Mouse (Mus musculus): ENCODE measurements around the gene Adarb2. TPM values are rescaled to one million over a fixed set of nuclear protein-coding genes. Genes with fewer than 3 reads are reported as not detected.

Gene Adarb2
- polyA plus RNA-seq, 1 experiment from 2014 or later = 0.18 TPM

GRCm38 (mm10) chr13:8487756-8488434 lies 285.2 kb downstream of the Adarb2 start:
- no peak for DNase-seq (ENCODE audit: low spot score)

GRCm38 (mm10) chr13:8493363-8493762 lies 290.7 kb downstream of the Adarb2 start:
- Histone ChIP-seq H3K36me3 (ENCODE audit: control insufficient read depth, insufficient read depth, low read length) (no peaks in the 10 kb centered on the region), H3K4me1 (replicated peaks; ENCODE audit: control insufficient read depth, insufficient read depth) (no peaks in the 10 kb centered on the region), H3K9ac (ENCODE audit: low read length) (no peak overlapping the region), H3K4me3 (ENCODE audit: low read depth, low read length) (no peak overlapping the region), H3K4me2 (replicated peaks; ENCODE audit: low read depth) (no peak overlapping the region), H3K27ac (replicated peaks) (no peak overlapping the region), H3K9me3 (ENCODE audit: control insufficient read depth, low read length) (no peaks in the 10 kb centered on the region), H3K27me3 (ENCODE audit: control insufficient read depth, insufficient read depth, low read length) (no peaks in the 10 kb centered on the region)
- 75% methylated on average over 5 of the region's 5 CpGs for WGBS
- DNase-seq (ENCODE audit: low spot score) = no peak
- TF ChIP-seq CTCF (IDR thresholded peaks at IDR 0.05; ENCODE audit: low read depth) (no peak), EP300 (optimal IDR thresholded peaks at IDR 0.05) (no peak)
- ATAC-seq (ENCODE audit: low FRiP score, low TSS enrichment) = no peak

More at GRCm38 (mm10) chr13:8487756-8488434, 285.2 kb downstream of the Adarb2 start:
- ATAC-seq (ENCODE audit: low FRiP score, low TSS enrichment) = no peak
- H3K4me1 ChIP-seq (replicated peaks; ENCODE audit: control insufficient read depth, insufficient read depth) = no peaks in the 10 kb centered on the region
- no peaks in the 10 kb centered on the region for H3K27me3 ChIP-seq (ENCODE audit: control insufficient read depth, insufficient read depth, low read length)
- WGBS = 59% methylated on average over 5 of the region's 5 CpGs
- H3K4me3 ChIP-seq (ENCODE audit: low read depth, low read length) = no peak overlapping the region
- no peak overlapping the region for H3K4me2 ChIP-seq (replicated peaks; ENCODE audit: low read depth)
- TF ChIP-seq CTCF (IDR thresholded peaks at IDR 0.05; ENCODE audit: low read depth) (no peak), EP300 (optimal IDR thresholded peaks at IDR 0.05) (no peak)
- no peak overlapping the region for H3K27ac ChIP-seq (replicated peaks)
- no peaks in the 10 kb centered on the region for H3K36me3 ChIP-seq (ENCODE audit: control insufficient read depth, insufficient read depth, low read length)
- no peak overlapping the region for H3K9ac ChIP-seq (ENCODE audit: low read length)
- H3K9me3 ChIP-seq (ENCODE audit: control insufficient read depth, low read length) = no peaks in the 10 kb centered on the region

- no peak overlapping the region for H3K27ac ChIP-seq (replicated peaks)
- ATAC-seq (ENCODE audit: low FRiP score, low TSS enrichment) (no peak), DNase-seq (ENCODE audit: low spot score) (no peak)
- H3K4me2 ChIP-seq (replicated peaks; ENCODE audit: low read depth) = no peak overlapping the region
- 80% methylated on average over 5 of the region's 5 CpGs for WGBS
- no peaks in the 10 kb centered on the region for H3K4me1 ChIP-seq (replicated peaks; ENCODE audit: control insufficient read depth, insufficient read depth)
- H3K36me3 ChIP-seq (ENCODE audit: control insufficient read depth, insufficient read depth, low read length) = no peaks in the 10 kb centered on the region
- H3K9ac ChIP-seq (ENCODE audit: low read length) = no peak overlapping the region
- no peaks in the 10 kb centered on the region for H3K9me3 ChIP-seq (ENCODE audit: control insufficient read depth, low read length)
- no peaks in the 10 kb centered on the region for H3K27me3 ChIP-seq (ENCODE audit: control insufficient read depth, insufficient read depth, low read length)
- no peak for TF ChIP-seq CTCF (IDR thresholded peaks at IDR 0.05; ENCODE audit: low read depth)
- TF ChIP-seq EP300 (optimal IDR thresholded peaks at IDR 0.05) = no peak
- no peak overlapping the region for H3K4me3 ChIP-seq (ENCODE audit: low read depth, low read length)
Measured at GRCm38 (mm10) chr13:8499551-8499950, 296.9 kb downstream of the Adarb2 start.

- WGBS = 73% methylated on average over 7 of the region's 7 CpGs
- H3K9me3 ChIP-seq (ENCODE audit: control insufficient read depth, low read length) = no peaks in the 10 kb centered on the region
- no peaks in the 10 kb centered on the region for H3K4me1 ChIP-seq (replicated peaks; ENCODE audit: control insufficient read depth, insufficient read depth)
- TF ChIP-seq EP300 (optimal IDR thresholded peaks at IDR 0.05) (no peak), CTCF (IDR thresholded peaks at IDR 0.05; ENCODE audit: low read depth) (no peak)
- DNase-seq (ENCODE audit: low spot score) (no peak), ATAC-seq (ENCODE audit: low FRiP score, low TSS enrichment) (no peak)
- no peak overlapping the region for H3K4me2 ChIP-seq (replicated peaks; ENCODE audit: low read depth)
- no peak overlapping the region for H3K27ac ChIP-seq (replicated peaks)
- H3K4me3 ChIP-seq (ENCODE audit: low read depth, low read length) = no peak overlapping the region
- H3K36me3 ChIP-seq (ENCODE audit: control insufficient read depth, insufficient read depth, low read length) = no peaks in the 10 kb centered on the region
- H3K9ac ChIP-seq (ENCODE audit: low read length) = no peak overlapping the region
- no peaks in the 10 kb centered on the region for H3K27me3 ChIP-seq (ENCODE audit: control insufficient read depth, insufficient read depth, low read length)
Measured at GRCm38 (mm10) chr13:8511069-8511817, 308.6 kb downstream of the Adarb2 start.

- TF ChIP-seq EP300 (optimal IDR thresholded peaks at IDR 0.05) (no peak), CTCF (IDR thresholded peaks at IDR 0.05; ENCODE audit: low read depth) (no peak)
- H3K4me3 ChIP-seq (ENCODE audit: low read depth, low read length) = no peak overlapping the region
- no peaks in the 10 kb centered on the region for H3K36me3 ChIP-seq (ENCODE audit: control insufficient read depth, insufficient read depth, low read length)
- H3K27ac ChIP-seq (replicated peaks) = no peak overlapping the region
- 28% methylated on average over 4 of the region's 4 CpGs for WGBS
- no peak overlapping the region for H3K4me2 ChIP-seq (replicated peaks; ENCODE audit: low read depth)
- no peak overlapping the region for H3K9ac ChIP-seq (ENCODE audit: low read length)
- H3K4me1 ChIP-seq (replicated peaks; ENCODE audit: control insufficient read depth, insufficient read depth) = no peaks in the 10 kb centered on the region
- no peaks in the 10 kb centered on the region for H3K9me3 ChIP-seq (ENCODE audit: control insufficient read depth, low read length)
- no peaks in the 10 kb centered on the region for H3K27me3 ChIP-seq (ENCODE audit: control insufficient read depth, insufficient read depth, low read length)
- no peak for DNase-seq (ENCODE audit: low spot score)
- ATAC-seq (ENCODE audit: low FRiP score, low TSS enrichment) = no peak
Measured at GRCm38 (mm10) chr13:8515979-8516715, 313.5 kb downstream of the Adarb2 start.
